Mouse (Mus musculus): ENCODE measurements around the gene Rad51b.

GRCm38 (mm10) chr12:79260154-79260553 is 36.9 kb upstream of the Rad51b start:
- TF ChIP-seq TCF12 (IDR thresholded peaks at IDR 0.05; ENCODE audit: low read depth, low read length) (no peak), SMC3 (IDR thresholded peaks at IDR 0.05; ENCODE audit: low read depth, low read length) (no peak), USF2 (conservative IDR thresholded peaks at IDR 0.05; ENCODE audit: low read depth, low read length) (no peak), ETS1 (conservative IDR thresholded peaks at IDR 0.05; ENCODE audit: low read depth, low read length) (no peak), CTCF (conservative IDR thresholded peaks at IDR 0.05 in 1 of 2, IDR thresholded peaks at IDR 0.05 in 1 of 2; ENCODE audit: low read depth in 2 of 2, low read length in 2 of 2) (no peak), ZNF384 (IDR thresholded peaks at IDR 0.05; ENCODE audit: low read depth, low read length) (no peak), MAFK (IDR thresholded peaks at IDR 0.05; ENCODE audit: insufficient replicate concordance, low read length) (no peak), POLR2A (IDR thresholded peaks at IDR 0.05; ENCODE audit: low read depth, low read length) (no peak), CHD1 (IDR thresholded peaks at IDR 0.05; ENCODE audit: low read depth, low read length) (no peak), MYC (IDR thresholded peaks at IDR 0.05; ENCODE audit: low read depth, low read length) (no peak), HCFC1 (IDR thresholded peaks at IDR 0.05; ENCODE audit: low read depth, low read length) (no peak), EP300 (IDR thresholded peaks at IDR 0.05; ENCODE audit: low read length) (no peak)
